Mouse (Mus musculus) embryo, embryonic 11.5 days (tissue): ENCODE data around the gene Xpo1.
"Not testable (repeated sequence)": the region's sequence is repeated elsewhere in the genome, so short reads cannot be mapped to it uniquely, and the experiment has no call there.

Experiments used
- DNase-seq: peaks from one replicate; pipeline ENCODE4 v3.0.0-alpha.2; 2012; ENCODE audit warnings: low read depth, low spot score

Gene Xpo1

DNA sequence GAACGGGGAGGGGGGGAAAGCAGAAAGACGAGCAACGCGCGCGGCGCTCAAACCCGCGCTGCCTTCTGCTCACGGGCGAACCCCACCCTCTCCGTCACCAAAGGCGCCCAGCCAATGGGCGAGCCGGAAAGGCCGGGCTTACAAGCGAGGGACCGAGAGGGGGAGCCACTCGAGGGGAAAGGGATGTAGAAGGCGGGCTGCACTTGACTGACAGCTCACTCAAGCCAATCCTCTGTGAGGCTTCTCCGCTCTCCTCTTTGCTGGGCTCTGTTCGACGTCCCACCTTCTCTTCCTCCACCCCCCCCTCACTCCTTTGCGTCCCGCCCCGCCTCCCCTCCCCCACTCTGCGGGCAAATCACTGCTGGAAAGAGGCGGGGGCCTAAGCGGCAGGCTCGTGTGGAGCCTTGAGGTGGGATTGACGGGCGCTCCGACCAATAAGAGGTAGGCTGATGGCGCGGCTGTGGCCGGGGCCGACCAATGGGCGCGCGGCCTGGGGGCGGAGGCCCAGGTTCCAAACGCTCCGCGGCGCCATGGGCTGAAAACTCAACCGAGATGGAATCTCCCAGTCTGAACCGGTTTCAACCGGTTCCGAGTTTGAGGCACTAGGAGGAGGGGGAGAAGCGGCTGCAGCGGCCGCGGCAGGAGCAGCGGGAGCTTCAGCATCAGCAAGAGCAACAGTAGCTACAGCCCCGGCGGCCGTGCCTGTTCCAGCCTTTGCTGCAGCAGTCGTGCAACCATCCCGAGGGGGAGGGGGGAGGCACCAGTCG is at the start of gene Xpo1:
Gene Xpo1 (plus strand): TSS at position 615 of the 767 bp plus-strand sequence.
- peak; percentile 99 for DNase-seq

DNA sequence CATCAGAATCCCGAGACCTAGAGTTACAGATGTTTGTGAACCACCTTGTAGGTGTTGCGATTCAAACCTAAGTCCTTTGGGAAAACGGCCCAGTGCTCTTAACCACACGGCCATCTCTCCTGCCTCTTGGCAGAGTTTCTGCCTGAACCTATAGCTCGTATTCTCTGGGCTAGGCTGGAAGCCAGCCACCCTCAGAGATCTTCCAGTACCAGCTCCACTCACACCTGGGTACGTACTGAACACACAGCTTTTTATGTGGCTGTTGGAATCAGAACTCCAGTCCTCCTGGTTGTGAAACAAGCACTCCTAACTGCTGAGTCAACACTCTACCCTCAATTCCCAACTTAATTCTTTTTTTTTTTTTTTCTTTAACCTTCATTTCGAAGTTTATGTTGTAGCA is 46.1 kb upstream of the Xpo1 start:
- no peak for DNase-seq

DNA sequence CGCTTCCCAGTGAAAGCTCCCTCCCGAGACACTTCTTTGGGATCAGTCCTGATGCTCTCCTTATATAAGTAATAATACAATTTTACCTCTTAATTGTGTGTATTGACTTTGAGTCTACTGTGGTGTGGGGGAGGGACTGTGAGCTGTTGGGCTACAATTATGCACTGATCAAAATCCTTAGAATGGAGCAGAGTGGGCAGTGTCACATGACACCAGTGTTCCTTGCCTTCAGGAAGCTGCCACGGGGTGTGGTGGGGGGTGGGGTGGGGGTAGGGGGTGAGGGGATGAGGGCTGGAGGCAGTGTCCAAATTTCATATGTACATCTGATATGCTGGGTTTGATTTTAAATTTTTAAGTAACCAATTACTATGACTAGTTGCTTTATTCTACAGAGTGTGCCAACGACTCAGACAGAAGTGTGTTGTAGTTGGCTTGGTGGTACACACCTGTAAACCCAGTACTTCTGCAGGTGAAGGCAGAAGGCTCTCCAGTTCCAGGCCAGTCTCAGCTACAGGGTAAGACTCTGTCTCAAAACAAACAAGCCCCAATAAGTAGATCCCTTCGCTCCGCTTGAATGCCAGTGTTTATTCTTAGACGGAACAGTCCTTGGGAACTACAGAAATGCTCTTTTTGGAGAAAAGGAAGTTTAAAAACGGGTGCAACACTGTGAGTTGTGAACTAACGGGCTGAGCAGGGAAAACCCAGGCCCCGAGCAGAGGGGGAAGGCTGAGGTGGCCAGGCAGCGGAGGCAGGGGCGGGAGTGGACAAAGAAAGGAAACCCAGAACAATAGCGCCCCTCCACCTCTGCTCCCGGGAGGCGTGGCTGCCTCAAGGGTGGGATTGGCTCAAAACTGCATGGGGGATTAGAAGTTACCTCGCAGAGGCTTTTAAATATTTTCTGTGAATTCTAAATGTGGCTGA is 45.0 kb upstream of the Xpo1 start:
- peak; percentile 37 for DNase-seq

DNA sequence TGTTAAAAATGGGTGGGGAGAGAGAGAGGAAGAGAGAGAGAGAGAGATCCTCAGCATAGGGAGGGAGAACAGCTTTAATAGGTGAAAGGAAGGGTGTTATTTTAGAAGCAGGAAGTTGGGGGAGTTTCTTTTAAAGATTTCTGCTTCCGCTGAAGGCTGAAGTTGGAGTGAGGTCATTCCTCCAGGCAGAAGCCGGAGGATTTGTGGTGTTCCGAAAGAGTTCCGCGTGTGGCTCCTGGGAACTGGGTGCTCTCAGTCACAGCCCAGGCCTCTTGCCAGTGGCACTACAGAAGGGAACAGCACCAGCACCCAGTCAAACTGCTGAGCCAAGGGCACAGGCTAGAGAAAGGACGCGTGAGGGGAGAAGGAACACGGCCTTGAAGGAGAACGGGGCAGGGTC is 38.4 kb upstream of the Xpo1 start:
- no peak for DNase-seq

DNA sequence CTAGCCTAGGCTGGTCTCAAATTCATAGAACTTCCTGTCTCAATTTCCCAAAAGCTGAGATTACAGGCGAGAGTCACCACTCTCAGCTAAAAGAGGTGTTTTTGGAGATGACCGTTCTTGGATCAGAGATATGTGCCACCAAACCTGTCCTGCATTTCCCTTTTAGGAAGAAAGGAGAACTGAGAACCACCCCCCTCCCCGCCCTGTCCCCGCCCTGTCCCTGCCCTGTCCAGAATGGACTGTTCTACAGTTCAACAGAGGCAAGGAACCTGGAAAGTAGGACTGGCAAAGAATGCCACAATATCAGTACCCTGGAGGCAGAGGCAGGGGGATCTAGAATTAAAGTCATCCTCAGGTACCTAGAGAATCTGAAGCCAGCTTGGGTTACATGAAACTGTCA is 19.8 kb upstream of the Xpo1 start:
- no peak for DNase-seq

DNA sequence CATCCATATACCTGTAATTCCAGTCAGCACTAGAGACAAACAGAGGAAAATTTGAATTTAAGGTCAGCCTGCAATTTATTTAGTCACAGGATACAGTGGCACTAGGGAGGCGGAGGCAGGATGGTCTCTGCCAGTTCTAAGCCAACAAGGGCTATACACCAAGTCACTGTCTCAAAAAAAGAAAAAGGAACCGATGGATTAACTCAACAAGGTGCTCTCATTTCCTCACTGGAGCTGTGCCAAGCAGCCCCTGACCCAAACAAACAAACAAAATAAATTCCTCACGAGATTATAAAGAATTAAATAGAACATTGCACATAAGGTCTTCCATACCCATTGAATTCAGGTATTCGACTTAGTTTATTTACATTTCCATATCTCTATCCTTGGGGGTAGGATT is 1.9 kb upstream of the Xpo1 start:
- DNase-seq = no peak

DNA sequence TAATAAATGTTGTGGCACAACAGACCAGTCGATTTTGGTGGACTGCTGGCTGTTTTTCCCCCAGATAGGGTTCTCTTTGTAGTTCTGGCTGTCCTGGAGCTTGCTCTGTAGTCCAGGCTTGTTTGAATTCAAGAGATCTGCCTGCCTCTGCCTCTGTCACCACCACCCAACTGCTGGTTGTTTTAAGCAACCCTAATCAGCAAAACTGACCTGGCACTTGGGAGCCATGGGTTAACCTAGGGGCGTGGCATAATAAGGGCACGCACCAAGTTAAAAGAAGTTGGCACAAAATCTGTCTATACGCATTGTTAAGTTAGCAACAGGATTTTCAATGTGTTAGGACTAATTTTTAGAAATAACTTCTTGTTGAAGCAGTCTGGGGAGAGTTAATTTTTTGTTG is 1.3 kb upstream of the Xpo1 start:
- no peak for DNase-seq

DNA sequence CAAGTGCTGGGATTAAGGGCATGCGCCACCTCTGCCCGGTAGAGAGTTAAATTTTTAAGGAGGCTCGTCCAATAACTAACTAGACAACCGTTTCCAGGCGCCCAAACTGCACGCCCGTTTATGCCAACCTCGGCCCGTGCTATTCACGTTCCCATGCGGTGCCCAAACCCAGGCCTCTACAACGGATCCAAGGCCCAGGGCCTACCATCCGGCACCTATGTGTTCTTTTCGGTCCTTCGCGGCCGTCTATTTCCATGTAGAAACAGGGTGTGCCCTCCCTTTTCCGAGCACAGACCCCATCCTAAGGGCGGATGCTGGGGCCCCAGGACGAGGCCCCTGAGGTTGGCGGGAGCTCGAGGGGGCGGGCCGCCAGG is 801 bp upstream of the Xpo1 start:
- DNase-seq = no peak

DNA sequence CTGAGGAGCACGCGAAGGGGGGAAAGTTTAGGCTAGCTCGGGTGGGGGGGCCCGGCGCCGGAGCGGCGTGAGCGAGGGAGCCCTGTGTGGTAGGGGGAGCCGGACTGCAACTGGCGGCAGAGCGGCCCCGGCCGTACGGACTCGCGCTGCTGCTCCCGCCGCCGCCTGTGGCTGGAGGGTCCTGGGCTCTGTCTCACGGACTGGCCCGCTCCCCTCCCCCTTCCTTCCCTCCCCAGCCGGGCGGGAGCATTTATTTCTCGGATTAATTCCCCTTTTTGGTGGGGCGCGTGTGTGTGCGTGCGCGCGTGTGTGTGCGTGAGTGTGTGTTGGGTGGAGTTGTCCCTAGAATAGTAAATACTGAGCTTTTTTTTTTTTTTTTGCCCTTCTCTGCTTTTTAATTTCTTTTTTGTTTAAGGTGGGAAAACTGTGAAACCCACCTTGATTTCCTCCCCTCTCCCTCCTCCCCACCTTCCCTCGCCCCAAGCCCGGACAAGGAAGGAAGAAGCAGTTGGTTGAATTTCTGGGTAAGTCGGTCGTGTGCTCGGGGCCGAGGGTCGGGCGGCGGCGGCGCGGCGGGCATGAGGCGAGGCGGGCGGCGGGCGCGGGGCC is 457 bp downstream of the Xpo1 start:
- no peak for DNase-seq

DNA sequence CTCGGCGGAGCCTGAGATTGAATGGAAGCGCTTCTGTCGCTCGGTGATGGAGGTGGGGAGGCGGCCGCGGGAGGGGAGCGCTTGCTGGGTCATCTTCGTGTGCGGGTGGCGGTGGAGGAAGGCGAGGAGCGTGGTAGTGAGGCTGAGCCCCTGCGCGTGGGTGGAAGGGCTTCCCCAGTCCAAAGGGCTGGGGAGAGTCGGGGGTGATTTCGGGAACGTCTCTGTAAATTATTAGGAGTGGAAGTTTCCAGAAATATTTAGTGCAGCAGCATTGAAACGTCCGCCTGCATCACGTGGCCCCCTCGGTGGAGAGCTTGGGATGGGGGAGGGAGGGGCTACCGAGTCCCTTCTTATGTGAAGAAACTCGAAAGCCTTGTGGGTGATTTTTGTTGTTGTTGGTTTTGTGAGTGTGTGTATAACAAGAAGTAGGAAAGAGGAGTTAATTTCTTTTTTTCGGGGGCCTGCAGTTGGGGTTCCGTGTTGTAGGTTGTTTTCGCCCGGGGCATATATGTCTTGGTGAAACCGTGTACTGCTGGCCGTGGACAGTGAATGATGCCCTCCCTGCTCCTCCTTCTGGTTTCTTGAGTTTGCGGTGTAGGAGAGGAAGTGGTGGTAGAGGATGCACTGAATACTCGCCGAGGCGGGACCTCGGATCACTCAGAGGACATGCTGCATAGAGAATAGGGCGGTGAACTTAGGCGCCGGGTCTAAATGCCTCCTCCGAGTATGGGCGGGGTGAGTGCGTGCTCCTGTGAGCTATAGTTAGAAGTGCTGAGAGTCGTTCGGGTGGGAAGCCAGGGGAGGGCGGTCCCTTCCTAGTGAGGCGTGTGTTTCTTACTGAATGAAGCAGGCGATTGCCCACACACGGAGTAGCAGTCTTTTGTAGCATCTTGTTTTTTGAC is 1.2 kb downstream of the Xpo1 start:
- peak; percentile 59 for DNase-seq

DNA sequence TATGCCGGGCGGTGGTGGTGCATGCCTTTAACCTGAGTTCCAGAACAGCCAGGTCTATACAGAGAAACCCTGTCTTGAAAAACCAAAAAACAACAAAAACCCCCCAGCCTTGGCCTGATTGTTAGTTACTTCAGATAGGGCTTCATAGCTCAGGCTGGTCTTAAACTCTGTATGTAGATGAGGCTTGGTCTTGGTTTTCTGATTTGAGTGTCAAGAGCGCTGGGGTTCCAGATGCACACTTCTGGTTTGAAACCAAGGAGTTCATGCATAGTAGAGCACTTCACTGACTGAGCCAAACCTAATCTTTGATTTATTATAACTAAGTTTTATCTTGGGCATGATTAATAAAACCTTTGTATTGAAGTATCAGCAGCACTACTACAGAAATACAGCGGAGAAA is 3.2 kb downstream of the Xpo1 start:
- no peak for DNase-seq

DNA sequence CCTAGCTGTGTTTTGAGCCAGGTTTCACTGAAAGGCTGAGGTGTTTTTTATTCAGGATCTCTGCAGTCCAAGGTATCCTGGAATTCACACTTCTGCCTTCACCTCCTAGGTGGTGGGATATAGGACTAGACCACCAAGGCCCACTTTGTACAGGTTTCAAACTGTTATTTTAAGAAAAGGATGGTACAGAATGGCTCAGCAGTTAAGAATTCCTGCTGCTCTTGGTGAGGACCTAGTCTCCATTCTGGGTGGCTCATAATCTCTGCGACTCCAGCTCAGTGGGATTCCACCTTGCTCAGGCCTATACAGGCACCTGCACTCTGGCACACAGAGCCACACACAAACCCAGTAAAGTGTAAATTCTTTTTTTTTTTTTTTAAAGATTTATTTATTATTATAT is 3.6 kb downstream of the Xpo1 start:
- no peak for DNase-seq

DNA sequence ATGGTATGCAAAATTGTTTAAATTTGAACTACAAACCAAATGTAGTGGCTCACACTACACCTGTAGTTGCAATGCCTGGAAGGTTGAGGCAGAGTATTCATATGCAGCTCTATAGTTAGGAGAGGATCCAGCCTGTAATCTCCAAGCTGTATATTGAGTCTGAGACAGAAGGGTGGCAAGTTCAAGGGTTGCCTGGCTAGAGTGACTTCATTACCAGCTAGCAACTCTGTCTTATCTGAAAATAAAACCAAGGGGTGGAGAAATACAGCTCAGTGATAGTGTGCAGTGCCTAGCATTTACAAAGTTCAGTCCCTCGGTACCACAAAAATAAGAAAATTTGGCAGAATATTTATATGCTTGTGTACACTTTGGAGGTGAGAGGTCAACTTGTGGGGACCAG is 4.3 kb downstream of the Xpo1 start:
- DNase-seq = no peak

DNA sequence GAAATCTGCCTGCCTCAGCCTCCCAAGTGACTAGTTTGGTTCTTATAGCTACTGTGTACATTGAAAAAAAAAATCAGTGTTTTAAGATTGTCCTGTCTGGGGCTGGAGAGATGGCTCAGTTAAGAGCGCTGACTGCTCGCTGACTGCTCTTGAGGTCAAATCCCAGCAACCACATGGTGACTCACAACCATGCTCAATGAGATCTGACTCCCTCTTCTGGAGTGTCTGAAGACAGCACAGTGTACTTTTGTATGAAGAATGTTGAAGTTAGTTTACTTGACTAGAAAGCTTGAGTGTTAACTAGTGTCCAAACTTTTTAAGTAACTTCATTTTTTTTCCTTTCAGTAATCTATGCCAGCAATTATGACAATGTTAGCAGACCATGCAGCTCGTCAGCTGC is 5.6 kb downstream of the Xpo1 start:
- DNase-seq = no peak

DNA sequence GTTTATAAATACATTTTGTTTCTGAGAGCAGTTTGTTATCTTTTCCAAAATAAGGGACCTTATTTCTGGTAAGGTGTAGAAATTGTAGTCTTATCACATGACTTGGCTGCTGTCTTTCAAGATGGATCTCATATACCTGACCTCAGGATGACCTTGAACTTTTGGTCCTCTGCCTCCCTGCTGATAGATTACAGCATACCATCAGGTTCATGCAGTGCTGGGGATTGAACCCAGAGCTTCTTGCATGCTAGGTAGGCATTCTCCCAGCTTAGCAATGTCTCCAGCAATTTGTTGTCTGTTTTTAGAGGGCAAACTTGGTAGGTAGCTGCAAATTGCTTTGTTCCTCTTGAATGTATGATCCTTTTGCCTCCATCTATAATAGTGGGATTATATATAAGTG is 9.1 kb downstream of the Xpo1 start:
- no peak for DNase-seq

DNA sequence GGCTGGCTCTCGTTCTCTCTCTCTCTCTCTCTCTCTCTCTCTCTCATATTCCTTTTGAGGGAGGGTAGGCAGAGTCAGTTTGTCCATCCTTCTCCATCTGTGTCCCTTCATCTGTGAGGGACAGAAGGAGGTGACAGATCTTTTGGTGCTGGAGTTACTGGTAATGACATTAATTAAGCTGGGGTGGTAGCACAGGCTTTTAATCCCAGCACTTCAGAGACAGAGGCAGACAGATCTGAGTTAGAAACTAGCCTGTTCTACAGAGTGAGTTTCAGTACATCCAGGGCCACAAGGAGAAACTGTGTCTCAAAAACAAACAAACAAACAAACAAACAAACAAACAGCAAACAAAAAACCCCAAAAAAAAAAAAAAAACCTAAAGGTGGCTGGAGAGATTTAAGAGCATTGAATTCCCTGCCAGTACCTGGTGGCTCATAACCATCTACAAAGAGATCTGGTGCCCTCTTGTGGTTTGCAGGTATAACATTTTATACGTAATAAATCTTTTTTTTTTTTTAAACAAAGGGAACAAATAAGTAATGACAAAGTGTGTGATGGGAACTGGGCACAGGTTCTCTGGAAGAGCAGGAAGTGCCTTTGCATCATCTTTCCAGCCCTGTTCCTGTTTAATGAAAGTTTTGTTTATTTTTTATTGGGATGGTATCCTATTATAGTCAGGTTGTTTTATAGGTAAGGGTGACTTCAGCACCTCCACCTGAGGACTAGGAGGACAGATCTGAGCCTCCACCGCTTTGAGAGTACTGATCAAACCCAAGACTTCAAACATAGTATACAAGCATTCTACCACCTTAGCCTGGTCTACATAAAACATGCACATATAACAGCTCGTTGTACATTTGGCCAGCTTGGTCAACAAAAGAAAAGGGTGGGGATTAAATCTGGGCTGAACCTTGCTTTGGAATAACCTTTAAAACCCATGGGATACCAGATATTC is 16.2 kb downstream of the Xpo1 start:
- no peak for DNase-seq

DNA sequence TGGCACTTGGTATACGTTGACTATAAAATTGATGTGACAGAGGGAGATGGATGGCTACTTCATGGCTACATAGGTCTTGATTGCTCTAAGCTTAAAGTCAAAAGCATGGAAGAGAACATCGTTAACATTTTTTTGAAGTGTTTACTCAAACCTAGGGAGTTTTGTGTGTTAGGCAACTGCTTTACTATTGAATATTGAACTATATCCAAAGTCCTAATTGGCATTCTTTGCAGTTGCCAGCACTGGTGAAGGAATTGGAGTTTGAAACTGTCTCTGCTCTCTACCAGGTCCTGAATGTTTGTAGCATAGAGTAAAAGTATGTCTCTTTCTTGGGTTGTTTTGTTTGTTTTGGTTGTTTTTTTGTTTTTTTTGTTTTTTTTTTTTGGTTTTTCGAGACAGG is 19.9 kb downstream of the Xpo1 start:
- DNase-seq = no peak

DNA sequence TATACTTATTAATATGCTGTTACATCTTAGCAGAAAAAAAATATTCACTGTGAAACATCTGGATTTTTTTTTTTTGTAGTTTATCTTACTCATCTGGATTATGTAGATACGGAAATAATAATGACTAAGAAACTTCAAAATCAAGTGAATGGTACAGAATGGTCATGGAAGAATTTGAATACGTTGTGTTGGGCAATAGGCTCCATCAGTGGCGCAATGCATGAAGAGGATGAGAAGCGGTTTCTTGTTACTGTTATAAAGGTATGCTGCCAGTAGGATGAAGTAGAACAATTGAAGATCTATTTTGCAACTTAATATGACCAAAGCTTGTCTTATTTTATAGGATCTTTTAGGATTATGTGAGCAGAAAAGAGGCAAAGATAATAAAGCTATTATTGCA is 28.6 kb downstream of the Xpo1 start:
- no peak for DNase-seq

DNA sequence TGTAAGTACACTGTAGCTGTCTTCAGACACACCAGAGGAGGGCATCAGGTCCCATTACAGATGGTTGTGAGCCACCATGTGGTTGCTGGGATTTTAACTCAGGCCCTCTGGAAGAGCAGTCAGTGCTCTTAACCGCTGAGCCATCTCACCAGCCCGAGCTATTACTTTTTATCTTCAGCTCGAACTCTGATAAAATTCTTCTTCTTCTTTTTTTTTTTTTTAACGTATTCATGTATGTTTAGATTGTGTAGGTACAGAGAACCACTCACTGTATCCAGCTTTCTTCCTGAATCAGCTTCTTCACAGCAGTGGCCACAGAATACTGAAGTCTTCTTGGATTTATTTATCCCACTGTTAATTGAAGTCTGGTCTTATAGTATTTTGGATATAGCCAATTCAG is 33.0 kb downstream of the Xpo1 start:
- DNase-seq = not testable (repeated sequence)

DNA sequence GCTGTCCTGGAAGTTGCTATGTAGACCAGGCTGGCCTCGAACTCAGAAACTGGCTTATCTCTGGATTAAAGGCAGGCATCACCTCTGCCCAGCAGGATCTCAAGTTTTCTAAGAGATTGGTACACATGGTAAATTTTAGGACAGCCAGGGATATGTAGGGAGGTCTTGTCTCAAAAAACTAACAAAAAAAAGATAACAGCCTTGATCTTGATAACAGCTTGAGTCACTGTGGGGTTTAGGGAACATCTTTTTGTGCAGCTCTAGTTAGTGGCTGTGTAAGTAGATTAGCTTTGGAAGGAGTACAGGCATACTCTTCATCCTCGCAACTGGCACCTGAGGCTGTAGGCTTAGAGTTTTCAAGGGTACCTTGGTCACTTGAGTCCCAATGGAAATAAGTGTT is 41.5 kb downstream of the Xpo1 start:
- DNase-seq = no peak
